Mouse (Mus musculus): Measurements from ENCODE around the gene Anpep. TPM values are rescaled to one million over a fixed set of nuclear protein-coding genes. Genes with fewer than 3 reads are reported as not detected.

Gene Anpep
- polyA plus RNA-seq, 1 experiment, result 80.7 TPM

DNA sequence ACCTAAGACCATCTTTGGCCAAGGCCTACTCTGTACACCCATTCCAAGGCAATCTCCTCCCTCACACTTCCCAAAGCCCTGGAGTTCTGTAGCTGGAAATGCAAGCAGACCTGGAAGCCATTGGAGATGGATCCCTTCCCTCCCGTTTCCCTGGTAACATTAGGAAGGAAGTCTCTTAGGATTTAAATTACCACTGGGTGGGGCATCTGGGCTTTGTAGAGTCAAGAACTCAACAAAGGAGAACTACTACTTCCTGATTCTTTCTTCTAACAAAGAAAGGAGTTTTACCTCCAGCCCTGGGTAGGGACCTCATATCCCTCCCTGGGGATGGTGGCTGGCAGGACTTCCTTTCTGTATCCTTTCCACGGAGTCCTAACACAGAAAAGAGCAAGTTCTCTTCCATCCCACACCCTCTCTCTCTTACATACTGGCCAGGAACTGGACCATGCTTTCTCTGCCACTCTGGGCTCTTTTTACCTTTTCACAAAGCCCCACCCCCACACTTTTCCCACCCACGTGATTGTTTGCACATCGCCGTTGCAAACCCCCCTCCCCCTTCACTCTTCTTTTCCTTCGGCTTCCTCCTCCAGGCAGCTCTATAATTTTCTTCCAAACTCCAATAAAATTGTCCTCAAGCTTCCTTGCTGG lies 8.3 kb upstream of the Anpep start:
- H3K4me3 ChIP-seq (replicated peaks; ENCODE audit: extremely low read depth, low read depth, low read length), result no peak overlapping the region
- TF ChIP-seq CTCF (IDR thresholded peaks at IDR 0.05; ENCODE audit: insufficient read depth, low read length), result no peak
- TF ChIP-seq POLR2A (IDR thresholded peaks at IDR 0.05; ENCODE audit: borderline replicate concordance, extremely low read depth, low read depth, low read length), result no peak
- no peak for DNase-seq
- 33% methylated on average over 6 of the region's 6 CpGs for WGBS
- H3K4me1 ChIP-seq (ENCODE audit: control insufficient read depth, insufficient read depth, low read length), result no peaks in the 10 kb centered on the region

DNA sequence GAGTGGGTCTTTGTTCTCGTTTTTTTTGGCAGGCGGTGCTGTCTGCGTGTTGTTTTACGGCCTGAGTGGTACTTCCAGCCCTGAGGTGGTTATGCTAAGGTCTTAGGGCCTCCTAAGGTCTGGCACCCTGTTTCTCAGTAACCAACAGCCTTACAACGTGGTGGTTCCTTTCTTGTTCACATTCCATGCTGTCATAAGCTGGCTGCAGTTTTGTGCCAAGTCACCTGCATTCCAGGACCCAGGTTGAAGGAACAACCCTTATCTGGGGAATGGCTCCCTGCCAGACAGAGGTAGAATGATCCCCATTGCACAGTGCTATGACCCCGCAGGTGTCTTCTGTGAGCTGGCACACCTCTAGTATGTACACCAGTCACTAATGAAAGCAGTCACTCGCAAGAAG lies 7.6 kb upstream of the Anpep start:
- Histone ChIP-seq H3K4me3 (replicated peaks; ENCODE audit: extremely low read depth, low read depth, low read length) (no peak overlapping the region), H3K4me1 (ENCODE audit: control insufficient read depth, insufficient read depth, low read length) (no peaks in the 10 kb centered on the region)
- 64% methylated on average over 7 of the region's 7 CpGs for WGBS
- no peak for TF ChIP-seq POLR2A (IDR thresholded peaks at IDR 0.05; ENCODE audit: borderline replicate concordance, extremely low read depth, low read depth, low read length)
- DNase-seq, result no peak

DNA sequence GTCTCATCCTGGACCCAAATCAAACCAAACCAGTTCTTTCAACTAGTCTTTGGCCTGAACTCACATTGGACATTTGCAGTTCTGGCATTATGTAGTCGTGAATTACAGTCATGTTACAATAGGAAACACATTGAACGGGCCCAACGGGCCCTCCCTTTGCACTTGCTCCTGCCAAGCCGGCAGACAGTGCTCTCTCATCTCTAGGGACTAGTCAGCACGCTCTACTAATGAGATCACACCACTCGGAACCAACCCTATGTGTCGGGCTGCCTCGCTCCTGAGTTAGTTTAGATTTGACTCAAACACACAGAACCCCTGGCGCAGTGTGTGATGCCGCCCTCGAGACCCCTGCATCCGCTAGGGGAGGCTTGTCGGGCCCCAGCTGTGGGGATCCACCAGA lies 7.0 kb upstream of the Anpep start:
- Histone ChIP-seq H3K4me1 (ENCODE audit: control insufficient read depth, insufficient read depth, low read length) (no peaks in the 10 kb centered on the region), H3K4me3 (replicated peaks; ENCODE audit: extremely low read depth, low read depth, low read length) (no peak overlapping the region)
- 74% methylated on average over 13 of the region's 13 CpGs for WGBS
- DNase-seq, result no peak
- no peak for TF ChIP-seq CTCF (IDR thresholded peaks at IDR 0.05; ENCODE audit: insufficient read depth, low read length)
- no peak for TF ChIP-seq POLR2A (IDR thresholded peaks at IDR 0.05; ENCODE audit: borderline replicate concordance, extremely low read depth, low read depth, low read length)

DNA sequence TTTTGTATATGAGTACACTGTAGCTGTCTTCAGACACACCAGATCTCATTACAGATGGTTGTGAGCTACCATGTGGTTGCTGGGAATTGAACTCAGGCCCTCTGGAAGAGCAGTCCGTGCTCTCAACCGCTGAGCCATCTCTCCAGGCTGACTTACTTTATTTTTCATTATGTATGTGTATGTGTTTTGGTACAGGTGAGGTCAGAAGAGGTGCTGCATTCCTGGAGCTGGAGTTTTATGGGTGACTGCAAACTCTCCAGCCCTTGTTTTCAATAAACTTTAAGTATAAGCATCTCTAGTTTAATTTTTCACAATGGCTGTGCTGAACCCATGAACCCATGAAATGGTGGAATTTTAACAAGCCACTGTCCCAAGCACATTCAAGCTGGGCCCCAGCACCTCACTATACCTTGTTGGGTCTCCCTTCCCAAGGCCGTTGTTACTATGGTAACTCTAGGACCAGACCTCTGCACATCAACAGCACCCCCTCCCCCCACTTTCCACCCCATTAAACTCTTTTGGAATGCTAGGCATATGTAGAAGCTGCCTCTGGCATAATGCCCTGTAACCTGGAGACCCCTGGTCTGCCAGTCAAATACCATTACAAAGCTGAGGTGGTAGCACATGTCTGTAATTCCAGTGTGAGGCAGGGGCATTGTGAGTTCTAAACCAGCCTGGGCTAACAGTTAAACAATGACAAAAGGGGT lies 5.6 kb upstream of the Anpep start:
- TF ChIP-seq CTCF (IDR thresholded peaks at IDR 0.05; ENCODE audit: insufficient read depth, low read length) (no peak), POLR2A (IDR thresholded peaks at IDR 0.05; ENCODE audit: borderline replicate concordance, extremely low read depth, low read depth, low read length) (no peak)
- DNase-seq, result no peak
- WGBS, result 86% methylated on average over 3 of the region's 3 CpGs
- no peak overlapping the region for H3K4me3 ChIP-seq (replicated peaks; ENCODE audit: extremely low read depth, low read depth, low read length)
- H3K4me1 ChIP-seq (ENCODE audit: control insufficient read depth, insufficient read depth, low read length), result no peaks in the 10 kb centered on the region

DNA sequence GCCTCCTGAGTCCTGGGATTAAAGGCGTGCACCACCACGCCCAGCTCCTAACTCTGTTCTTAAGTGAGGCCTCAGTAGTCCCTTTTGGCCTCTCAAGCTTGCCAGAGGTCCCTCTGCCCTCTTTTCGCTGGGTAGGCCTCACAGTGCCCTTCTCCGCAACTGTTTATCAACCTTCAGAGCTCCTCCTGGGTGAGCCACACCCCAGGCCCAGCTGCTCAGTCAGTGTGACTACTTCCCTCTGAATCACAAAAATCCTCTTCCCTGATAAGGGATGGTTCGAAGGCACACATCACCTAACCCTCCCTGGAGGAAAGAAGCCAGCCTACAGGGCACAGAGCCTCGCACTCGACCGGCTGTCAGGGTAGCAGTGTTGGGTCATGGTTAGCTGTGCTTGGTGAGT lies 935 bp upstream of the Anpep start:
- 90% methylated on average over 8 of the region's 8 CpGs for WGBS
- Histone ChIP-seq H3K4me3 (replicated peaks; ENCODE audit: extremely low read depth, low read depth, low read length) (no peak overlapping the region), H3K4me1 (ENCODE audit: control insufficient read depth, insufficient read depth, low read length) (no peaks in the 10 kb centered on the region)
- no peak for DNase-seq
- TF ChIP-seq POLR2A (IDR thresholded peaks at IDR 0.05; ENCODE audit: borderline replicate concordance, extremely low read depth, low read depth, low read length) (no peak), CTCF (IDR thresholded peaks at IDR 0.05; ENCODE audit: insufficient read depth, low read length) (no peak)

DNA sequence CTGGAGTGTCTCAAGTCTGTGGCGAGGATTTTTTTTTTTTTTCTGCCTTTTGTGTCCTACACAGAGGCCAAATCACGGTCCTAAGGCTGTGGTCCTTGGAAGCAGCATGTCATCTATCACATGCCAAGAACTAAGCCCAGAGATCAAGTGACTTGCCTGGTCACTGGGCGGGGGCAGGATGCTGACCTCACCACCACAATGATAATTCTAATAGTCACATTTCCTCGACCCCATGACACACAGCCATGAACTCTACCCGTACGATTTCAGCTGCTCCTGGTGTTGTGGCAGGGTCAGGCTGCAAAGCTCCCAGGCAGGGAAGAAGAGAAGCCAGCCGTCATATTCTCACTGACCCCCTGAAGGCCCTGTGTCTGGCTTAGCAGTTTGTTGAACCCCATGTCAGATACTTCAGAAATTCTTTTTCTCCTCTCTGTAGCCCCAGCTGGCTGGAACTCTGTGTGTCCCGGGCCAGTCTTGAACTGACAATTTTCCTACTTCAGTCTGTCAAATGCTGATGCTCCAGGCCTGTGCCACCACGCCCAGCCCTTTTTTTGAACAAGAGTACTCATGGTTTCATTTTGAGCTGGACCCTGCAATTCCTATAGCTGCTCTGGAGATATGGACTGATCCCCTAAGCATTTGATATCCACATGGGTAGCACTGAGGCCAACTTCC lies 1.8 kb downstream of the Anpep start:
- Histone ChIP-seq H3K4me3 (replicated peaks; ENCODE audit: extremely low read depth, low read depth, low read length) (no peak overlapping the region), H3K4me1 (ENCODE audit: control insufficient read depth, insufficient read depth, low read length) (no peaks in the 10 kb centered on the region)
- WGBS, result 62% methylated on average over 9 of the region's 9 CpGs
- no peak for TF ChIP-seq CTCF (IDR thresholded peaks at IDR 0.05; ENCODE audit: insufficient read depth, low read length)
- TF ChIP-seq POLR2A (IDR thresholded peaks at IDR 0.05; ENCODE audit: borderline replicate concordance, extremely low read depth, low read depth, low read length), result no peak
- DNase-seq, result no peak

DNA sequence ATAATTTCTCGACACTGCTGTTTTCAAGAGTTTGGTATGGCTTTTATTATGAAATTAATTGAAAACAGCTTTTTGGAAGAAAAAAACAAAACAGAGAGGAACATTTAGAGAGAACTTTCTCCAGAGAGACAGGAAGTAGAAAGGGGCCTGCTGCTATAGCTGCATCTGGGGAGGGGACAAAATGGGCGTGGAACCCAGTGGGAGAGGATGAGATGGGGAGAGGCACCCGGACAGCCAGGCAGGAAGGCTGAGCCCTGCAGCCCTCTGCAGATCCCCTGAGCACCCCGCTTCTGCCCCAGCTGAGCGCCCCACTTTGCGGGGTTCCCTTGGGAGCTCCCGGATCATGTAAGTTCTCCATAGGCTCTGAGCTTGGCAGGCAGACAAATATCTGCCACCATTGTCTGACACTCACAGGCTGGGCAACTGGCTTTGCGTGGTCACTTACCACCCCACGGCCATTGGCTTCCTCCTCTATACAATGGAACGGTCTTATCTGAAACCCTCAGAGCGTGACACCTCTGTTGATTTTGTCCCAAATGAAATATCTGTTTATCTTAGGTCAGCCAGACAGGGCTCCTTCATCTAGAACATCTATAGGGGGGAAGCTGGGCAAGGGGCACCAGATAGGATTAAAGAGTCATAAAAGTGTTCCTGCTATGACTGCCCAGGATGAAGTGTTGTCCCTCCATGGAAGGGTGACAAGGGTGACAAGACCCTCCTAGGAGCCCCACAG lies 2.5 kb downstream of the Anpep start:
- 40% methylated on average over 11 of the region's 11 CpGs for WGBS

DNA sequence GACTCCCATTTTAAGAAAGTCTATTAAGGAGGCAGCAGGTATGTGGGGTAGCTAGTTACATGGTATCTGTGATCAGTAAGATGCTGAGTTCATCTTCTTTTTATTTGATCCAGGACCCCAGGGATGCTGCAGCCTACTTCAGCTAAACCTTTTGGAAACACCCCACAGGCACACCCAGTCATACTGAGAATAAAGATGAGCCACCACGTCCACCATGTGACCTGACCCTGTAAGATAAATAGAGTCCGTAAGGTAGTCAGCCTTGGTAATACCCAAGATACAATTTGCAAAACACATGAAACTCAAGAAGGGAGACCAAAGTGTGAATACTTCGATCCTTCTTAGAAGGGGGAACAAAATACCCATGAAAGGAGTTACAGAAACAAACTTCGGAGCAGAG lies 4.6 kb downstream of the Anpep start:
- Histone ChIP-seq H3K4me1 (ENCODE audit: control insufficient read depth, insufficient read depth, low read length) (no peaks in the 10 kb centered on the region), H3K4me3 (replicated peaks; ENCODE audit: extremely low read depth, low read depth, low read length) (no peak overlapping the region)
- TF ChIP-seq CTCF (IDR thresholded peaks at IDR 0.05; ENCODE audit: insufficient read depth, low read length) (no peak), POLR2A (IDR thresholded peaks at IDR 0.05; ENCODE audit: borderline replicate concordance, extremely low read depth, low read depth, low read length) (no peak)
- WGBS, result 85% methylated on average over 4 of the region's 4 CpGs
- no peak for DNase-seq

More for the DNA sequence above, 2.5 kb downstream of the Anpep start:
- no peak overlapping the region for H3K4me3 ChIP-seq (replicated peaks; ENCODE audit: extremely low read depth, low read depth, low read length)
- no peak for TF ChIP-seq POLR2A (IDR thresholded peaks at IDR 0.05; ENCODE audit: borderline replicate concordance, extremely low read depth, low read depth, low read length)
- no peak for TF ChIP-seq CTCF (IDR thresholded peaks at IDR 0.05; ENCODE audit: insufficient read depth, low read length)
- no peak for DNase-seq
- no peaks in the 10 kb centered on the region for H3K4me1 ChIP-seq (ENCODE audit: control insufficient read depth, insufficient read depth, low read length)

Measured in lung, adult 2 months (tissue).